Mouse (Mus musculus) kidney, adult 2 months (tissue): ENCODE measurements at regions not wholly inside any gene's neighbourhood (a gene's known extent, or its start where the extent isn't known, plus 50 kb on each side); places are given as distances from the start of the nearest gene placed in this dataset.

ENCODE experiments used
- DNase-seq: peaks from one replicate; pipeline ENCODE4 v3.0.0; 2021
- H3K27ac ChIP-seq: fragments of 200-500 bp; 2 replicates; pipeline ENCODE4 v1.5.1; 2012; ENCODE audit warnings: low read depth, low read length, control low read depth, inconsistent platforms; ENCODE audit not compliant: insufficient read depth
- H3K27me3 ChIP-seq: fragments of 200-500 bp; replicated peaks from 2 replicates; pipeline ENCODE4 v1.6.1; 2012; ENCODE audit warnings: mild to moderate bottlenecking, moderate library complexity, low read length, inconsistent platforms; ENCODE audit not compliant: control insufficient read depth, insufficient read depth
- H3K36me3 ChIP-seq: fragments of 200-500 bp; 2 replicates; pipeline ENCODE4 v1.6.1; 2012; ENCODE audit warnings: mild to moderate bottlenecking, moderate library complexity, low read length, inconsistent platforms; ENCODE audit not compliant: control insufficient read depth, insufficient read depth
- H3K4me1 ChIP-seq: fragments of 200-500 bp; 2 replicates; pipeline ENCODE4 v1.6.1; 2011; ENCODE audit warnings: low read length; ENCODE audit not compliant: control insufficient read depth, insufficient read depth
- H3K4me3 ChIP-seq: fragments of 200-500 bp; 2 replicates; pipeline ENCODE4 v1.5.1; 2011; ENCODE audit warnings: mild to moderate bottlenecking, low read depth, low read length, control low read depth; ENCODE audit not compliant: insufficient read depth
- CTCF ChIP-seq: fragments of 200-500 bp; conservative IDR thresholded peaks from 2 replicates; pipeline ENCODE4 v1.5.1; 2011; ENCODE audit warnings: low read depth, mild to moderate bottlenecking, control low read depth, low read length, moderate library complexity, mixed read lengths; ENCODE audit not compliant: insufficient read depth, insufficient read length
- POLR2A ChIP-seq: fragments of 200-500 bp; IDR thresholded peaks from one replicate; pipeline ENCODE4 v1.6.1; 2011; ENCODE audit warnings: low read depth, low read length, control low read depth
- WGBS: fragments of 180-500 bp; shearing (Covaris S2); methylation state at CpG from one replicate; pipeline ENCODE4 v1.1.7; 2018; 5-methylcytosine and 5-hydroxymethylcytosine counted together

DNA sequence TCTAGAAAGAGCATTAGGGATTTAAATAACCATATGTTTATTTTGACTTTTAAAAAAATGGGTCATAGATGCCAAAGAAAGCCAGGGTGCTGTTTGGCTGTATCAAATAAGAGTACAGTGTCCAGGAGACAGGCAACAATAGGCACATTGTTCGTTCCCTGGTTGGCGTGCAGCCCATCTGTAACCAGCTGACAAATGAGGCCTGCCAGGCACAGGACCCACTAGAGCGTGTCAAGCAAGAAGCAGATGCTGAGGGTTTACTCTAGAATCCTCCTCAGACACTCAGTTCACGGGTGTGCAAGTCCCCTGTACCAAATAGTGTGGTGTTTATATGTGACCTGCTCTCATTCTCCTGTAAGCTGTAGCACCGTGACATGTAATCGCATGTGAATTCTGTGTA lies 86.2 kb upstream of the Nck2 start:
- 50% methylated on average over 6 of the region's 6 CpGs for WGBS
- TF ChIP-seq CTCF = no peak
- no peak for TF ChIP-seq POLR2A
- Histone ChIP-seq H3K36me3 (no peaks in the 10 kb centered on the region), H3K4me1 (peaks cover 4% of the 10 kb centered on the region; the same call in 1 of the 2 replicates), H3K4me3 (no peak overlapping the region), H3K27ac (no peak overlapping the region), H3K27me3 (no peaks in the 10 kb centered on the region)
- DNase-seq = peak; percentile 42

DNA sequence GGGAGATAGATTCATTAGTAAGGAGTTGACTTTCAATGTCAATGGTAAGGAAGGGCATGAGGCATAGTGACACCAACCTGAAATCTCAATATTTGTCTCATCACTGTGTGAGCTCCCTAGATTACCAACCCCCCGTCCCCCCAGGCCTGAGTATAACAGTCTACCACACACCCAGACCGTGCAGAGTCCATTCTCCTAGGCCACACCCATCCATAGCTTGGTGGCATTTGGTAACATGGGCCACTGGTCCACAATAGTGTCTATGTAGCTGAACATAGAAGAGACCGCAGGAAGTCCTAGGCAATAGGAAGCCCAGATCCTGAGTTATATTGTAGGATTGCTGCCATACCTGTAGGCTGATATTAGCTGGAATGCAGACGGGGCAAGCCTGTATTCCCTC lies 84.7 kb upstream of the Nck2 start:
- Histone ChIP-seq H3K4me1 (peaks cover 4% of the 10 kb centered on the region; the same call in 1 of the 2 replicates), H3K27me3 (no peaks in the 10 kb centered on the region), H3K36me3 (no peaks in the 10 kb centered on the region), H3K27ac (no peak overlapping the region), H3K4me3 (no peak overlapping the region)
- no peak for DNase-seq
- 99% methylated on average over 4 of the region's 4 CpGs for whole genome bisulfite sequencing
- TF ChIP-seq POLR2A (no peak), CTCF (no peak)

DNA sequence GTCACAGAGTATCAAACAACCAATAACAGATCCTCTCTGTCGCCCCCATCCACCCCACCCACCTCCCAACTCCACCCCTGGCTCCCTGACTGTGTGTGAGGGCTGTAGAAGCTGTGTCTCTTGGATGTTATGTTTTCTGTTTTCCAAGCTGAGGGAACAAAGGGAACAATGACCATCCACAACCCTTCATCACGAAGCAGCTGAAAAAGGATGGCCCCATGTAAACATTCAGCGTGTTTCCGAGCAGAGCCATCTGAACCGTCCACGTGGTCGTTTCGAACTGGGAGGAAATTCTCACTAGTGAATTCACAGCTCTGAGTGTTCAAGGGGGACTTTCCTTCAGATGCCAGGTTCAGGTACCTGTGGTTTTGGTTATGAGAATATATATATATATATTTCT lies 84.1 kb upstream of the Nck2 start:
- DNase-seq = no peak
- Histone ChIP-seq H3K4me1 (peaks cover 4% of the 10 kb centered on the region; the same call in 1 of the 2 replicates), H3K36me3 (no peaks in the 10 kb centered on the region), H3K27me3 (no peaks in the 10 kb centered on the region), H3K4me3 (no peak overlapping the region), H3K27ac (no peak overlapping the region)
- 71% methylated on average over 8 of the region's 8 CpGs for WGBS
- TF ChIP-seq CTCF (no peak), POLR2A (no peak)

DNA sequence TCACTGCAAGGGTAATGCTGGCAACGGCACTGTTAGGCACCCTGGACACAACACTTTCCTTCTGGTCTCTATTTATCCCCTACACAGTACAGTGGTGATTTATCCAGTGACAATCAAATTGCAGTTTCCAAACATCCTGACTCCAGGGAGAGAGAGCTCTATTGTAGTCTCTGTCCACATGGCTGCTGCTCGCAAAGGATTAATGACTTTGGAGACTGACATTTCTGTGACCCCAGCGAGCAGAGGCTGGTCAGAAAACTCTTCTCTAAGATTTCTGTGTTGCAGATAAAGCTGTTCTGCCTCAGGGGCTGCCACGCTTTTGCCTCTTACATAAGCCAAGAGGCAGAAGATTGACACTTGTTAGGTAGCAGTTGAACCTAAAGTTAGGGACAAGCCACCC lies 83.6 kb upstream of the Nck2 start:
- Histone ChIP-seq H3K4me1 (peaks cover 4% of the 10 kb centered on the region; the same call in 1 of the 2 replicates), H3K4me3 (no peak overlapping the region), H3K27ac (peak overlapping the region; percentile 50; the same call in 1 of the 2 replicates), H3K27me3 (no peaks in the 10 kb centered on the region), H3K36me3 (no peaks in the 10 kb centered on the region)
- no peak for DNase-seq
- no peak for TF ChIP-seq POLR2A
- no peak for TF ChIP-seq CTCF
- 57% methylated on average over 4 of the region's 4 CpGs for WGBS

DNA sequence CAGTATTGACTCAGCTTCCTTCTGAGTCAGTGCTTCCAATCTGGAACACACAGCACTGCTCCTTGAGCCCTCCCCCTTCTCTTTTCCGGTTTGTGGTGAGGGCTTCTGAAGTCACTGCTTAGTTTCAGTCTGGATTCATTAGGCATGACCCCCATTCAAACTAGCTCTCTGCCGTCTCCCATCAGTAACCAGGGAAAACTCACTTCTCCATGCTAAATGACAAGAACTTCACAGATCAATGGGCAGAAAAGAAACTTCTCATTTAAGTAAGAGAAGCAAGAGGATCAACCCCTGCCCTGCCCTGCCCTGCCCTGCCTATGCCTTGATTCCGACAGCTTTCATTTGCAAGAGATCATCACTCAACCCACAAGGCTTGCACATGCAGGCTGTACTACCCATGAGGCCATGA lies 82.9 kb upstream of the Nck2 start:
- no peak overlapping the region for H3K27ac ChIP-seq
- no peak for TF ChIP-seq CTCF
- no peak for TF ChIP-seq POLR2A
- H3K4me1 ChIP-seq = peaks cover 4% of the 10 kb centered on the region; the same call in 1 of the 2 replicates
- no peak overlapping the region for H3K4me3 ChIP-seq
- peak; percentile 46 for DNase-seq
- no peaks in the 10 kb centered on the region for H3K27me3 ChIP-seq
- WGBS = 23% methylated on average over 3 of the region's 3 CpGs
- no peaks in the 10 kb centered on the region for H3K36me3 ChIP-seq

DNA sequence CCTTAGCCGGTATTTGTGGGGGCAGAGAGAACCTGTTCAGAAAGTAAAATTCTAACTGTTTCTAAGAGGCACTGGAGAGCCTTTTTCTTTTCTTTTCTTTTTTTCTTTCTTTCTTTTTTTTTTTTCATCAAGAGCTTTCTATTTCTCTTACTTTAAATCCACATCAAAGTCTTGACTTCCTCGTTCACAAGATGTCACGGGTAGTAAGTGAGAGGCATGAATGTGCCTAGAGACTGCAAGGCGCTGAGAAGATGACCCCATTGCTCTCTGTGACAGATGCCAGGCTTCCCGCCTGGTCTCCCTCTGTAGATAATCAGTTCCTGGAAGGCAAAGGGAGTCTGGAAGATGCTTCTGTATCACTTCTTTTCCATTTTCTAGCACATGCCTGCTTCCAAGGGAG lies 82.2 kb upstream of the Nck2 start:
- Histone ChIP-seq H3K4me3 (no peak overlapping the region), H3K27ac (no peak overlapping the region), H3K27me3 (no peaks in the 10 kb centered on the region), H3K36me3 (no peaks in the 10 kb centered on the region), H3K4me1 (peaks cover 4% of the 10 kb centered on the region; the same call in 1 of the 2 replicates)
- WGBS = 61% methylated on average over 5 of the region's 5 CpGs
- no peak for DNase-seq
- TF ChIP-seq CTCF = no peak
- TF ChIP-seq POLR2A = no peak

DNA sequence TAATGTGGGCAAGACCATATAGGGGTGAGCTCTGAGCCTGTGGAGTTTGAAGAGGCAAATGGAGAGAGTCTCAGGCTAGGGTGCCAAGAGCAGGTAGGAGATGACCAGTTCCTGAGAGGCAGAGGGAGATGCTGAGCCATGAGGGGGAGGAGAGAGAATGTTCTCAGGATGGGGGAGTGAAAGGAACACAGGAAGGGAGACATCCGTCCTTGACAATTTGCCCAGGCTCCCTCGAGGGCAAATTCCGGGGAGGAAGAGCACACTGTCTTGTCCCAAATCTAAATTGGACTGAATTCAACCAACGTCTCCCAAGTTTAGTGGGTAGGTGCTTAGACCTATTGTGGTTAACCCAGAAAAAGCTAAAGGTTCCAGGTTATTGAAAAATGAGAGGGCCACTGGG lies 81.2 kb upstream of the Nck2 start:
- Histone ChIP-seq H3K27me3 (no peaks in the 10 kb centered on the region), H3K4me3 (no peak overlapping the region), H3K27ac (no peak overlapping the region), H3K4me1 (peaks cover 4% of the 10 kb centered on the region; the same call in 1 of the 2 replicates), H3K36me3 (no peaks in the 10 kb centered on the region)
- TF ChIP-seq CTCF (no peak), POLR2A (no peak)
- DNase-seq = peak; percentile 49
- 46% methylated on average over 4 of the region's 4 CpGs for WGBS

DNA sequence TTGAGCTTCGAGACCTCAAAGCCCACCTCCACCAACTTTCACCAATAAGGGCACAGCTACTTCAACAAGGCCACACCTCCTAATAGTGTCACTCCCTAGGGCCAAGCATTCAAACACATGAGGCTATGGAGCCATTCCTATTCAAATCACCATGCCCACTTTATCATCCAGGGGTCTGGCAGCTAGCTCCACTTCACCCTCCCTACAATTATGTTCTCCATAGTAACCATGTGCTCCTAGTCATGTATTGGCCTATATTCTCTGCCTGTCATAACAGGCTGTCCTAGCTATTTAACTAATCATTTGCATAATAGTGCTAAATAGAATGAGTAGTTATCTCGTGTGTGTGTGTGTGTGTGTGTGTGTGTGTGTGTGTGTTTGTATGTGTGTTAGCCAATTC lies 77.9 kb upstream of the Nck2 start:
- H3K36me3 ChIP-seq = no peaks in the 10 kb centered on the region
- no peak for TF ChIP-seq CTCF
- no peak for TF ChIP-seq POLR2A
- WGBS = 89% methylated on average over 2 of the region's 2 CpGs
- H3K27me3 ChIP-seq = no peaks in the 10 kb centered on the region
- no peak overlapping the region for H3K27ac ChIP-seq
- H3K4me1 ChIP-seq = no peaks in the 10 kb centered on the region
- no peak for DNase-seq
- H3K4me3 ChIP-seq = no peak overlapping the region
